9 mouse cellular contexts compared by ENCODE assay signal in genomic region chr12:5598961-5599360, GRCm38 (mm10).
"Had no signal": no experiment of that assay in that cellular context is flagged by ENCODE, and none has a peak within 500 bp of the region (broad histone marks: within the 10 kb centered on the region; RNA-seq: fewer than 3 reads in every experiment).

No protein-coding gene starts in this region.

- DNase-seq: forebrain, postnatal 0 days; kidney, adult 11 months; kidney, adult 2 months; kidney, adult 9 months; kidney, postnatal 14 days; kidney, postnatal 36 days; layer of hippocampus, adult 9-11 months; layer of hippocampus, postnatal 36 days; left cerebral cortex, postnatal 4 days had no signal
